Mouse (Mus musculus) embryonic fibroblast, embryonic 13.5 days (primary cell): Measurements from ENCODE around the gene Kctd12b. TPM values are rescaled to one million over a fixed set of nuclear protein-coding genes. Genes with fewer than 3 reads are reported as not detected.
"Not testable (repeated sequence)": the region's sequence is repeated elsewhere in the genome, so short reads cannot be mapped to it uniquely, and the experiment has no call there.

Source experiments
- H3K27ac ChIP-seq: 2 replicates; pipeline ENCODE4 v1.5.1; 2012; ENCODE audit warnings: low read length, control low read depth, inconsistent platforms; ENCODE audit not compliant: insufficient read depth
- H3K4me1 ChIP-seq: 2 replicates; pipeline ENCODE4 v1.6.1; 2011; ENCODE audit warnings: low read length; ENCODE audit not compliant: control insufficient read depth, insufficient read depth
- H3K4me3 ChIP-seq: 2 replicates; pipeline ENCODE4 v1.5.1; 2011; ENCODE audit warnings: mild to moderate bottlenecking, control low read depth, low read length; ENCODE audit not compliant: insufficient read depth
- CTCF ChIP-seq: IDR thresholded peaks from 2 replicates; pipeline ENCODE4 v1.5.1; 2011; ENCODE audit warnings: mild to moderate bottlenecking, control low read depth, low read length, moderate library complexity, borderline replicate concordance; ENCODE audit not compliant: insufficient read depth
- POLR2A ChIP-seq: IDR thresholded peaks from 2 replicates; pipeline ENCODE4 v1.6.1; 2011; ENCODE audit warnings: low read depth, mild to moderate bottlenecking, control low read depth, low read length, moderate library complexity
- polyA plus RNA-seq: library from polyadenylated mRNA; stranded (reverse); fragments of >200 nt; gene quantifications from 2 replicates; pipeline ENCODE4 v1.2.4, GENCODE M21; 2011; ENCODE audit warnings: low read depth; ENCODE audit not compliant: missing spikeins, insufficient read length

Kctd12b gene
- polyA plus RNA-seq: 2.1 and 3.2 TPM in 2 replicates

GRCm38 (mm10) chrX:153695782-153696395 lies at the start of gene Kctd12b:
Gene Kctd12b, minus strand, starts transcription at chrX:153696391.
- H3K4me1 ChIP-seq: 0 out of 2 replicates have a peak, but pooled peaks cover 2% of the 10 kb centered on the region
- H3K27ac ChIP-seq: no peak within 1 kb of the TSS
- H3K4me3 ChIP-seq: peak within 1 kb of the TSS; percentile 43
- TF ChIP-seq CTCF (no peak), POLR2A (peak; percentile 46; the same call in 1 of the 2 replicates)

- Histone ChIP-seq H3K27ac (no peak overlapping the region), H3K4me3 (no peak overlapping the region), H3K4me1 (no peaks in the 10 kb centered on the region)
- no peak for TF ChIP-seq POLR2A
- no peak for TF ChIP-seq CTCF
Observed at GRCm38 (mm10) chrX:153742493-153742892, 46.3 kb upstream of the Kctd12b start.

- TF ChIP-seq CTCF (no peak), POLR2A (no peak)
- H3K27ac ChIP-seq: no peak overlapping the region
- H3K4me3 ChIP-seq: no peak overlapping the region
- no peaks in the 10 kb centered on the region for H3K4me1 ChIP-seq
Observed at GRCm38 (mm10) chrX:153735697-153736096, 39.5 kb upstream of the Kctd12b start.

GRCm38 (mm10) chrX:153724400-153724799 lies 28.2 kb upstream of the Kctd12b start:
- Histone ChIP-seq H3K4me1 (no peaks in the 10 kb centered on the region), H3K4me3 (peak overlapping the region; percentile 66), H3K27ac (peak overlapping the region; percentile 40; the same call in 1 of the 2 replicates)
- TF ChIP-seq CTCF (no peak), POLR2A (no peak)

- Histone ChIP-seq H3K27ac (peak within 1 kb of the TSS; percentile 50), H3K4me3 (peak within 1 kb of the TSS; percentile 76), H3K4me1 (no peaks in the 10 kb centered on the region)
- TF ChIP-seq CTCF (no peak), POLR2A (peak; percentile 75)
Observed at GRCm38 (mm10) chrX:153723110-153723916, 27.1 kb upstream of the Kctd12b start, which contains the start of gene Nbdy. Gene Nbdy, plus strand, starts transcription at chrX:153723590.

GRCm38 (mm10) chrX:153719602-153720001 lies 23.4 kb upstream of the Kctd12b start:
- Histone ChIP-seq H3K4me3 (no peak overlapping the region), H3K4me1 (no peaks in the 10 kb centered on the region), H3K27ac (no peak overlapping the region)
- TF ChIP-seq POLR2A (no peak), CTCF (no peak)

GRCm38 (mm10) chrX:153716716-153717115 lies 20.5 kb upstream of the Kctd12b start:
- H3K27ac ChIP-seq: no peak overlapping the region
- no peak overlapping the region for H3K4me3 ChIP-seq
- TF ChIP-seq POLR2A (no peak), CTCF (no peak)
- H3K4me1 ChIP-seq: no peaks in the 10 kb centered on the region

- TF ChIP-seq CTCF: no peak
- no peak for TF ChIP-seq POLR2A
- H3K4me3 ChIP-seq: no peak overlapping the region
Observed at GRCm38 (mm10) chrX:153707735-153708134, 11.5 kb upstream of the Kctd12b start.

GRCm38 (mm10) chrX:153700463-153700862 lies 4.3 kb upstream of the Kctd12b start:
- TF ChIP-seq POLR2A (no peak), CTCF (no peak)
- H3K4me1 ChIP-seq: 0 out of 2 replicates have a peak, but pooled peaks cover 2% of the 10 kb centered on the region
- no peak overlapping the region for H3K4me3 ChIP-seq
- no peak overlapping the region for H3K27ac ChIP-seq

More at GRCm38 (mm10) chrX:153707735-153708134, 11.5 kb upstream of the Kctd12b start:
- Histone ChIP-seq H3K27ac (no peak overlapping the region), H3K4me1 (no peaks in the 10 kb centered on the region)

GRCm38 (mm10) chrX:153668233-153668632 lies 28.0 kb downstream of the Kctd12b start:
- H3K4me3 ChIP-seq, H3K4me1 ChIP-seq, H3K27ac ChIP-seq: not testable (repeated sequence)
